Mouse (Mus musculus) midbrain, embryonic 13.5 days (tissue): ENCODE results near the gene 4931414P19Rik. TPM values are rescaled to one million over a fixed set of nuclear protein-coding genes. Genes with fewer than 3 reads are reported as not detected.
"Not testable (repeated sequence)": the region's sequence is repeated elsewhere in the genome, so short reads cannot be mapped to it uniquely, and the experiment has no call there.

Experiments used
- ATAC-seq: fragments of 200-750 bp; cut with Nextera tagmentation; 2 replicates; pipeline ENCODE4 v1.8.0; 2017; ENCODE audit warnings: mild to moderate bottlenecking, moderate TSS enrichment, moderate library complexity
- H3K27ac ChIP-seq: fragments of 300-500 bp; sonication (generic); 2 replicates; pipeline ENCODE4 v1.5.1; 2015; ENCODE audit warnings: inconsistent platforms, mild to moderate bottlenecking, moderate library complexity
- H3K27me3 ChIP-seq: fragments of 300-500 bp; sonication (generic); 2 replicates; pipeline ENCODE4 v1.6.1; 2015; ENCODE audit warnings: mild to moderate bottlenecking, inconsistent platforms
- H3K36me3 ChIP-seq: fragments of 300-500 bp; sonication (generic); 2 replicates; pipeline ENCODE4 v1.6.1; 2015; ENCODE audit warnings: mild to moderate bottlenecking, inconsistent platforms
- H3K4me1 ChIP-seq: fragments of 300-500 bp; sonication (generic); replicated peaks from 2 replicates; pipeline ENCODE4 v1.6.1; 2015; ENCODE audit warnings: inconsistent platforms
- H3K4me2 ChIP-seq: fragments of 300-500 bp; sonication (generic); replicated peaks from 2 replicates; pipeline ENCODE4 v1.6.1; 2015; ENCODE audit warnings: moderate library complexity, mild to moderate bottlenecking, inconsistent platforms
- H3K4me3 ChIP-seq: fragments of 300-500 bp; sonication (generic); replicated peaks from 2 replicates; pipeline ENCODE4 v1.5.1; 2015; ENCODE audit warnings: mild to moderate bottlenecking, inconsistent platforms
- H3K9ac ChIP-seq: fragments of 300-500 bp; sonication (generic); replicated peaks from 2 replicates; pipeline ENCODE4 v1.6.1; 2015; ENCODE audit warnings: mild to moderate bottlenecking, inconsistent platforms
- H3K9me3 ChIP-seq: fragments of 300-500 bp; sonication (generic); 2 replicates; pipeline ENCODE4 v1.6.1; 2016; ENCODE audit warnings: mild to moderate bottlenecking, inconsistent platforms
- WGBS: fragments of 180-500 bp; shearing (Covaris S2); methylation state at CpG from one replicate; pipeline ENCODE4 v1.1.7; 2015; 5-methylcytosine and 5-hydroxymethylcytosine counted together
- polyA plus RNA-seq: library from polyadenylated mRNA; unstranded; fragments of >200 nt; fragmentation: Nextera tagmentation; extraction: Ambion mirVana; gene quantifications from 2 replicates; pipeline ENCODE4 v1.2.1, GENCODE M21; 2015

Gene 4931414P19Rik
- polyA plus RNA-seq, 1 experiment from 2014 or later = 8.7 TPM

GRCm38 (mm10) chr14:54623334-54623733, 17.5 kb upstream of the 4931414P19Rik start:
- no peaks in the 10 kb centered on the region for H3K36me3 ChIP-seq
- no peaks in the 10 kb centered on the region for H3K9me3 ChIP-seq
- H3K27ac ChIP-seq = no peak overlapping the region
- no peak overlapping the region for H3K4me2 ChIP-seq
- no peaks in the 10 kb centered on the region for H3K4me1 ChIP-seq
- WGBS = 86% methylated on average over 6 of the region's 6 CpGs
- no peak overlapping the region for H3K4me3 ChIP-seq
- no peak for ATAC-seq
- H3K9ac ChIP-seq = no peak overlapping the region
- no peaks in the 10 kb centered on the region for H3K27me3 ChIP-seq

GRCm38 (mm10) chr14:54621133-54621532, 15.3 kb upstream of the 4931414P19Rik start, which contains the start of gene Psmb11:
Gene Psmb11, plus strand, starts transcription at chr14:54621433.
- Histone ChIP-seq H3K9ac (no peak within 1 kb of the TSS), H3K4me2 (no peak within 1 kb of the TSS), H3K4me3 (no peak within 1 kb of the TSS), H3K4me1 (peaks cover 12% of the 10 kb centered on the region), H3K27me3 (no peaks in the 10 kb centered on the region), H3K9me3 (no peaks in the 10 kb centered on the region), H3K27ac (no peak within 1 kb of the TSS), H3K36me3 (peaks cover 4% of the 10 kb centered on the region; the same call in 1 of the 2 replicates)
- 82% methylated on average over 1 of the region's 1 CpGs for WGBS
- no peak for ATAC-seq

DNA sequence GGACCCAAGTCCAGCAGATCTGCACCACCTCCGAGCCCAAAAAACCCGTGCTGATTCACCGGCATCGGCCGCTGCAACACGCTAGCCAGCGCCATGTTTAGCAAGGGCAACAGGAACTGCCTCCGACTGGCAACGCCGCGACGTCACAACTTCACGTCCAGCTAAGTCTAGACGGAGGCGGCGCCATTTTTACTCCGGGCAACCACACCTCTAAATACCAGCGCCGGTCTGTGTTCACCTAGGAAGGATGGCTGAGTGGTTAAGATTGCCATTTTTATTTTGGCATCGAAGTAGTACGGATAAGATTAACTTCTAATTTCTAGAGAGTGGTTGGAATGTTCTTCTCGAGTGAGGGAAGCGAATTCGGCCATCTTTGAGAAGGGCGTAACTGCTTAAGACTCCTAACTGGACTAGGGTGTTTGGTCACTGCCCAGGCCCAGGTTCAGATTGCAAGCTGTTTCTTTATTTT, 12.1 kb upstream of the 4931414P19Rik start, which contains the start of gene Psmb5:
Psmb5 (minus strand) TSS at position 126 of the 469 bp plus-strand sequence.
- Histone ChIP-seq H3K4me3 (peak within 1 kb of the TSS; percentile 86), H3K9me3 (no peaks in the 10 kb centered on the region), H3K4me1 (peaks cover 19% of the 10 kb centered on the region), H3K27ac (peak within 1 kb of the TSS; percentile 85), H3K4me2 (peak within 1 kb of the TSS; percentile 82), H3K9ac (peak within 1 kb of the TSS; percentile 89), H3K27me3 (no peaks in the 10 kb centered on the region), H3K36me3 (peaks cover 25% of the 10 kb centered on the region)
- WGBS = under 1% methylated on average over 25 of the region's 25 CpGs
- peak; percentile 92 for ATAC-seq

DNA sequence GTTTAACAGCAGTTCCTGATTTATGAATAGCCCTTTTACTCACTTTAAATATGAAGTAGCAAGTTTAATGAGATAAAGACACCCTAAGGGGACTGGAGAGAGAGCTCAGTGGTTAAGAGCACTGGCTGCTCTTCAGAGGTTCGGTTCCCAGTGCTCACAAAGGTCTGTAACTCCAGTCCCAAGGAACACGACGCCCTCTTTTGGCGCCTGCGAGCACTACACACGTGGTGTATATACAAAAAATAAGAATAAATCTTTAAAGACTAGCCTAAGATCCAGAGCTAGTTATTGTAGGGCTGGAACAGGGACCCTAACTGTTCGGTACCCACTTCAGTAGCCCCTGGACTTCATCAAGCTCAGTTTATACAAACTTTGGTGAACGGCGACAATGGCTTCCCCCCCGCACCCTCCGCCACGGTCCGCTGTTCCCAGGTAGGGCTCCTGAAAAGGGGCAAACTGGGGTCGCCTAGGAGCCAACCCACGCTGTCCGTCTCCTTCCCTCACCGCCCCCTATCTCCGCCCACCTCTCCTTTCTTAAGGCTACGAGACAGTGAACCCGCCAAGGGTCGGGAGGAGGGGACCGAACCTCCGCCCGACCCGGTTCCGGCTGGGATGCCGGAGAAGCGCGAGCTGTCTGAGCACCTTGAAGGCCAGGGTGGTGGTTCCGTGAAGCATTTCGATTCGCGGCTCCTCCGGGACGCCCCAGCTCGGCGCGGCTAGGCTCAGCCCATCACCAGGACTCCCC, 11.5 kb upstream of the 4931414P19Rik start:
- WGBS = 2% methylated on average over 38 of the region's 38 CpGs

DNA sequence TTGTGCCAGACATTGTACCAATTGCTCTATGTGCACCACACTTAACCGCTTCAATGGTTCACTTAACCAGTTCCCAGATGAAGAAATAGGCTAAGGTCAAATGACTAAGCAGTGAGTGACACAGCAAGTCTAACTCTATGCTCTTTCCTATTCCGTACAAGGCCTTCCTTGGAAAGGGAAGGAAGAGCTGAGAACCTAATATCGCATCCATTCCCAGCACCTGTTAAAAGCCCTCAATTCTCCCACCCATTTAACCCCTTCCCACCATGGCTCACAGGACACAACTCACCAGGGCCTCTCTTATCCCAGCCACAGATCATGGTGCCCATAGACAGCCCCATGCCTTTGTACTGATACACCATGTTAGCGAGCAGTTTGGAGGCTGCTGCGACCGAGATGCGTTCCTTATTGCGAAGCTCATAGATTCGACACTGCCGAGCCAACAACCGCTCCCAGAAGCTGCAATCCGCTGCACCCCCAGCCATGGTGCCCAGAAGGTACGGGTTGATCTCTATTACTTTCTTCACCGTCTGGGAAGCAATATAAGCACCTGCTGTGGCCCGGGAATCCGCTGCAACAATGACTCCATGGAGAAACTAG, 10.5 kb upstream of the 4931414P19Rik start:
- H3K4me3 ChIP-seq = peak overlapping the region; percentile 86; the same call in 1 of the 2 replicates
- H3K27me3 ChIP-seq = no peaks in the 10 kb centered on the region
- peaks cover 19% of the 10 kb centered on the region for H3K4me1 ChIP-seq
- H3K4me2 ChIP-seq = peak overlapping the region; percentile 82
- H3K27ac ChIP-seq = no peak overlapping the region
- WGBS = 94% methylated on average over 16 of the region's 16 CpGs
- no peak for ATAC-seq
- no peaks in the 10 kb centered on the region for H3K9me3 ChIP-seq
- peaks cover 37% of the 10 kb centered on the region for H3K36me3 ChIP-seq
- no peak overlapping the region for H3K9ac ChIP-seq

More for the DNA sequence above, 11.5 kb upstream of the 4931414P19Rik start:
- Histone ChIP-seq H3K27ac (peak overlapping the region; percentile 85), H3K27me3 (no peaks in the 10 kb centered on the region), H3K36me3 (peaks cover 30% of the 10 kb centered on the region), H3K9ac (peak overlapping the region; percentile 89), H3K4me3 (peak overlapping the region; percentile 86), H3K4me1 (peaks cover 19% of the 10 kb centered on the region), H3K9me3 (no peaks in the 10 kb centered on the region), H3K4me2 (peak overlapping the region; percentile 82)
- ATAC-seq = peak; percentile 70

DNA sequence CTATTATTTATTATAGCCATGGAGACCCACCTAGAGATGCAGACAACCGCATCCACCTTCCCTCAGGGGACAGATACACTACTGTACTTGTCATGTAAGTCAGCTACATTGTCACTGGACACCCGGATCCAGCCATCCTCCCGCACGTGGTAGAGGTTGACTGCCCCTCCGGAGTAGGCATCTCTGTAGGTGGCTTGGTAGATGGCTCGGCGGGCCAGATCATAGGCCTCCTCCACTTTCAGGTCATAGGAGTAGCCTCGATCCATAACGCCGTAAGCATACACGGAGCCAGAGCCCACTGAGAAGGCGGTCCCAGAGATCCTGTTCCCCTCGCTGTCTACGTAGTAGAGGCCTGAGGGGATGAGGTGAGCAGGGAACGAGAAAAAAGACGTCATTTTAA, 8.3 kb upstream of the 4931414P19Rik start:
- not testable (repeated sequence) for H3K27me3 ChIP-seq, ATAC-seq, H3K9me3 ChIP-seq, H3K4me3 ChIP-seq, H3K9ac ChIP-seq, H3K27ac ChIP-seq, H3K4me2 ChIP-seq
- H3K4me1 ChIP-seq = peaks cover 19% of the 10 kb centered on the region
- 96% methylated on average over 16 of the region's 16 CpGs for WGBS
- peaks cover 47% of the 10 kb centered on the region for H3K36me3 ChIP-seq

GRCm38 (mm10) chr14:54610648-54611047, 4.9 kb upstream of the 4931414P19Rik start:
- Histone ChIP-seq H3K4me1 (peaks cover 4% of the 10 kb centered on the region; the same call in 1 of the 2 replicates), H3K9me3 (no peaks in the 10 kb centered on the region), H3K9ac (no peak overlapping the region), H3K4me2 (no peak overlapping the region), H3K27me3 (no peaks in the 10 kb centered on the region), H3K4me3 (no peak overlapping the region), H3K27ac (no peak overlapping the region), H3K36me3 (peaks cover 40% of the 10 kb centered on the region)
- no peak for ATAC-seq
- WGBS = 86% methylated on average over 6 of the region's 6 CpGs

GRCm38 (mm10) chr14:54609962-54610361, 4.2 kb upstream of the 4931414P19Rik start:
- Histone ChIP-seq H3K9me3 (no peaks in the 10 kb centered on the region), H3K4me1 (peaks cover 4% of the 10 kb centered on the region), H3K9ac (no peak overlapping the region), H3K27me3 (no peaks in the 10 kb centered on the region), H3K4me3 (no peak overlapping the region), H3K36me3 (peaks cover 33% of the 10 kb centered on the region), H3K27ac (no peak overlapping the region), H3K4me2 (no peak overlapping the region)
- no peak for ATAC-seq
- WGBS = 68% methylated on average over 4 of the region's 4 CpGs

- Histone ChIP-seq H3K4me2 (no peak overlapping the region), H3K9me3 (no peaks in the 10 kb centered on the region), H3K27me3 (no peaks in the 10 kb centered on the region), H3K4me3 (no peak overlapping the region), H3K36me3 (peaks cover 29% of the 10 kb centered on the region), H3K4me1 (peaks cover 11% of the 10 kb centered on the region), H3K27ac (no peak overlapping the region), H3K9ac (no peak overlapping the region)
- 84% methylated on average over 4 of the region's 4 CpGs for WGBS
- no peak for ATAC-seq
Measured at GRCm38 (mm10) chr14:54609245-54609644, 3.5 kb upstream of the 4931414P19Rik start.

- ATAC-seq = no peak
- Histone ChIP-seq H3K9me3 (no peaks in the 10 kb centered on the region), H3K27ac (no peak overlapping the region), H3K4me2 (no peak overlapping the region), H3K4me1 (peaks cover 24% of the 10 kb centered on the region), H3K36me3 (peaks cover 17% of the 10 kb centered on the region), H3K4me3 (no peak overlapping the region), H3K9ac (no peak overlapping the region), H3K27me3 (no peaks in the 10 kb centered on the region)
- 42% methylated on average over 8 of the region's 8 CpGs for WGBS
Measured at GRCm38 (mm10) chr14:54607226-54607625, 1.4 kb upstream of the 4931414P19Rik start.

- WGBS = 85% methylated on average over 8 of the region's 8 CpGs
- H3K27me3 ChIP-seq = no peaks in the 10 kb centered on the region
- peaks cover 26% of the 10 kb centered on the region for H3K4me1 ChIP-seq
- peak overlapping the region; percentile 95 for H3K27ac ChIP-seq
- H3K4me2 ChIP-seq = peak overlapping the region; percentile 55
- ATAC-seq = no peak
- peaks cover 7% of the 10 kb centered on the region; the same call in 1 of the 2 replicates for H3K36me3 ChIP-seq
- peak overlapping the region; percentile 61 for H3K4me3 ChIP-seq
- H3K9ac ChIP-seq = no peak overlapping the region
- no peaks in the 10 kb centered on the region for H3K9me3 ChIP-seq
Measured at GRCm38 (mm10) chr14:54603686-54604085, 2.1 kb downstream of the 4931414P19Rik start.

GRCm38 (mm10) chr14:54603038-54603654, 2.6 kb downstream of the 4931414P19Rik start:
- WGBS = under 1% methylated on average over 46 of the region's 46 CpGs
- peak overlapping the region; percentile 61 for H3K4me3 ChIP-seq
- peaks cover 26% of the 10 kb centered on the region for H3K4me1 ChIP-seq
- H3K36me3 ChIP-seq = peaks cover 7% of the 10 kb centered on the region; the same call in 1 of the 2 replicates
- no peaks in the 10 kb centered on the region for H3K9me3 ChIP-seq
- peak overlapping the region; percentile 55 for H3K4me2 ChIP-seq
- ATAC-seq = peak; percentile 99
- no peaks in the 10 kb centered on the region for H3K27me3 ChIP-seq
- H3K27ac ChIP-seq = peak overlapping the region; percentile 95
- H3K9ac ChIP-seq = peak overlapping the region; percentile 76
